Mouse (Mus musculus) adrenal gland (tissue): Measurements from ENCODE around the gene Tsacc.
"Not testable (repeated sequence)": the region's sequence is repeated elsewhere in the genome, so short reads cannot be mapped to it uniquely, and the experiment has no call there.

Experiments used
- intact Hi-C: fragments of 180-260 bp; cut with DNase I; formaldehyde crosslinking; loops from one replicate; pipeline ENCODE4 v1.15.1; 2025

Tsacc gene

DNA sequence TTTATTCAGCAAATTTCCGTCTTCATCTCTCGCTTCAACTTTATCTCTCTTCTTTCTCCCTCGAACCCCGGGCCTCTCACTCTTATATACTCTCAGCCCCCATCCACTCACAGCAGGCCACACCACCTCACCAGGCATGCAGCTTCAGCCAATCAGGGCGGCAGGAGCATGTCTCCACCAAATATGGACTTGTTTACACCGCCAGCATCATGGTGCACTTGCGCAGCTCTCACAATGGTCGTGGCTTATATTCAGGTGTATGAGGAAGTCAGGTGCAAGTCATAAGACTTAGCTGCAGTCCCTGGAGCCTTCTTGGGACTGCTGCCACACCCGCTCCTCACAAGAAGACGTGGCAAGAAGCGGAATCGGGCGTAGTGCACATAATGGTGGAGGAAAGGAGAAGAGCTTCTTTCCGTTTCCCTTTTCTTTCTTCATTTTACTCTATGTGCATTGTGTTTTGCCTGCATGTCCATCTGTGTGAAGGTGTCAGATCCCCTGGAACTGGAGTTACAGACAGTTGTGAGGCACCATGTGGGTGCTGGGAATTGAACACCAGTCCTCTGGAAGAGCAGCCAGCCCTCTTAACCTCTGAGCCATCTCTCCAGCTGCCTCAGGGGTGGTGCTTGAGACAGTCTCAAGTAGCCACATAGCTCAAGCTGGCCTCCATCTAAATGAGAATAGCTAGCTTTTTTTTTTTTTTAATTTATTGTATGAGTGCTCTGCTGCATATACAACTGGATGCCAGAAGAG lies 11.8 kb downstream of the Tsacc start:
- intact Hi-C loops, result not testable (repeated sequence)

GRCm38 (mm10) chr3:88281141-88281916 lies 15.5 kb downstream of the Tsacc start:
- intact Hi-C loops, result not testable (repeated sequence)

DNA sequence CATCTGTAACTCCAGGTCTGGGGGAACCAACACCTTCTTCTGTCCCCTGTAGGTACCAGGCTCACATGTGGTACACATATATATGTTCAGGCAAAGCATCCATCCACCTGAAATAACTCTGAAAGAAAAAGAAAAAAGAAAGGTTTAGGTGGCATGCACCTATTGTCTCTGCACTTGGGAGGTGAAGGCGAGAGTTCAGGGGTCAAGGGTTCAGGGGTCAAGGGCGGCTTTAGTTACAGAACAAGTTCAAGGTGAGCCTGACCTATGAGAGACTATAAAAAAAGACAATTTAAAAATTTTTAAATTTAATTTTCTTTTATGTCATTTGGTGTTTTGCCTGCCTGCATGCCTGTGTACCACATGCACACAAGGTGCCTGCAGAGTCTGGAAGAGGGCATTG lies 16.8 kb downstream of the Tsacc start:
- intact Hi-C loops, result no loop called here

GRCm38 (mm10) chr3:88276529-88277143 lies 20.2 kb downstream of the Tsacc start:
- intact Hi-C loops, result no loop called here

GRCm38 (mm10) chr3:88276121-88276520 lies 20.7 kb downstream of the Tsacc start:
- intact Hi-C loops, result no loop called here

DNA sequence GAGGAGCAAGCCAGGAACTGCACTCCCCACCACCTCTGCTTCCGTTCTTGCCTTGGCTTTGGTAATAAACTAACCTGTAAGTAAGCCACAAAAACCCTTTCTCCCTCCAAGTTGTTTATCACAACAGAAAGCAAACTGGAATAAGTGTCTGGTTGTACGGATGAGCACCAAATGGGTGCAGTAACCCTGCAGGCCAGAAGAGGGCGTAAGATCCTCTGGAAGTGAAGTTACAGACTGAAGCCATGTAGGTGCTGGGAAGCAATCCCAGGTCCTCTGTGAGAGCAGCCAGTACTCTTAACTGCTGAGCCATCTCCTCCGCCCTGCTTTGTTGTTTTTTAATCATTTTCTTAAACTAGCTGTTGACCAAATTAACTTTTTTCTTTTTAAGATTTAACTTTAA lies 22.8 kb downstream of the Tsacc start:
- intact Hi-C loops, result no loop called here

- intact Hi-C loops, result no loop called here
Observed at GRCm38 (mm10) chr3:88271859-88272258, 24.9 kb downstream of the Tsacc start.

- intact Hi-C loops, result not testable (repeated sequence)
Observed at GRCm38 (mm10) chr3:88271298-88271697, 25.5 kb downstream of the Tsacc start.

GRCm38 (mm10) chr3:88268991-88269390 lies 27.8 kb downstream of the Tsacc start:
- intact Hi-C loops, result no loop called here

DNA sequence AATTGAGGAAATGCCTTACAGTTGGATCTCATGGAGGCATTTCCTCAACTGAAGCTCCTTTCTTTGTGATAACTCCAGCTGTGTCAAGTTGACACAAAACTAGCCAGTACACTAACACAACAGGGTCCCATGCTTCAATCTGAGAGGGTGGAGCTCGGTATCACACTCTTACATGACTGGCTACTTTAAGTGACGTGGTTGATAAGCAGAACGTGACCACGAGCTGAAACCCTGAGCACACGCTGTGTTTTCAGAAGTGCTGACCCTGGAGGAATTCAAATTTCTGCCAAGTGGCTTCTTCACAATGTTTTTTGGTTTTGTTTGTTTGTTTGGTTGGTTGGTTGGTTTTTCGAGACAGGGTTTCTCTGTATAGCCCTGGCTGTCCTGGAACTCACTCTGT lies 28.8 kb downstream of the Tsacc start:
- intact Hi-C loops, result not testable (repeated sequence)

DNA sequence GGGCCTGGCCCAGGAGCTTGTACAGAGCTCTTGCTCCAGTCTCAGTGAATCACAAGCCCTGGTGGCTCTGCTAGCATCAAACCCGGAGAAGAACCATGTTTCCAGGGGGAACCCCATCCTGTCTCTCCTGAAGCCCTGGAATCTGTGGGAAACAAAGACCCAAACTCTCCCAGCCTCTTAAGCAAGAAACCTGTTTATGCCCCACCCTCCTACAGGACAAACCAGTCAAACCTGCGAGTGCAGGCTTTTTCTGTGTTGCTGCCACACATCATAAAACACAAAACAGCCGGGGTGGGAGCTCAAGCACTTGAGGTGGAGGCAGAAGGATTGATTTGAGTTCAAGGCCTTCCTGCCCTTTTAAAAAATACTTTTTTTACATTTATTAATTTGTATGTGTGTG lies 34.5 kb downstream of the Tsacc start:
- intact Hi-C loops, result no loop called here

DNA sequence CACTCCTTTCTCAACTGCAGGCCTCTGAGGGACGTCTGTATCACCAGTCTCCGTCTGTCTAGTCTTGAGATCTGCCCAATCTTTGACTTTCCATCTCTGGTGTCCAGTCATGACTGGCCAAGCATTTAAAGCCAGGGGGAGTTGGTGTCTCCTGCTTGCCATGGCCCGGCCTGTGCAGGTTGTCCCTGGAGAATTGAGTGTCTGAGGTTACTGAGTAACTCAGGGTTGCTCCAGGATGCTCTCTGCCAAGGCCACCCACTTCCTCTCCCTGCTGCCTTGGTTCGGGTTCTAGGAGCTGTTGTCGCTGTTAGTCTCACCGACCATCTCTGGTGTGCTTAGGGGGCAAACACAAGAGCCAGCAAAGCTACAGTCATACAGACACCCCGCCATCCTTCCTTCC lies 40.4 kb downstream of the Tsacc start:
- intact Hi-C loops, result no loop called here

- intact Hi-C loops, result no loop called here
Observed at GRCm38 (mm10) chr3:88255950-88256349, 40.8 kb downstream of the Tsacc start.

- intact Hi-C loops, result no loop called here
Observed at GRCm38 (mm10) chr3:88254268-88254926, 42.4 kb downstream of the Tsacc start, which contains the start of gene Rhbg. Gene Rhbg, minus strand, starts transcription at chr3:88254709.

DNA sequence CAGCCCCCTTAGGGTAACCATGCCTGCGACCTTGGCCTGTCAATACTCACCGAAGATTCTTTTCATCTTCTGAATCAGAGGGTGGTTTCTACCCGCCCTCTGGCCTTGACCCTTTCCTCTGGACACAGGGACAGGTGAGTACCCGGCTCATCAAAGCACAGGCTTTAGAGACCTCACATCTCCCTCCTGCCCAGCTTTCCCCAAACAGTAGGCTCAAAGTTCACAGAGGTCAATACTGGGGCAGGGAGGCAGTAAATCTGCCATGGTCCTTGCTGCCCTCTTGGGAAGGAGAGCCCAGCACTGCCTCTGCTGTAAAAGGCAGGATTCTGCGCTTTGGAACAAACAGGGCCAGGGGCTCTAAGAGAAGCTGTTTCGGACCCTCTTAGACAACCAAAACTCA lies 44.1 kb downstream of the Tsacc start:
- intact Hi-C loops, result no loop called here

DNA sequence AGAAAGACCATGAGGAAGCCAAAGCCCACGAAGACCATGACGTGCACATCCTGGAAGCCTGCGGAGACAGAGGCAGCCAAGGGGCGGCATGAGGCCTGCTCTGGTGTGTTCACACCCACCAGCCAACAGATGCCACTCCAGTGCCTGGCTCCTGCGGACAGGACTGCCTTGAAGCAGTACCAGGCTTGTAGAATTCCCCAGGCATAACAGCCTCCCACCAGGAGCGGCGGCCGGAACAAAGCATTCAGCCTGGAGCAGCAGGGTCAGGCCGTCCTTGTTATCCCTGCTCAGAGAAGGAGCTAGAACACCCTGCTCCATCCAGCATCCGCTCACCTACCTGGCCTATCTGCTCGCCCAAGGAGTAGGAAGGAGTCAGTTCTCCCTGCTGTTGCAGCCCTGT lies 48.4 kb downstream of the Tsacc start:
- intact Hi-C loops, result no loop called here

- intact Hi-C loops, result no loop called here
Observed at GRCm38 (mm10) chr3:88247666-88248065, 49.1 kb downstream of the Tsacc start.

GRCm38 (mm10) chr3:88245811-88246210 lies 51.0 kb downstream of the Tsacc start:
- intact Hi-C loops, result loop anchor here (1.0 kb wide), 1 partner anchor 29 kb away; no protein-coding TSS in a partner anchor

DNA sequence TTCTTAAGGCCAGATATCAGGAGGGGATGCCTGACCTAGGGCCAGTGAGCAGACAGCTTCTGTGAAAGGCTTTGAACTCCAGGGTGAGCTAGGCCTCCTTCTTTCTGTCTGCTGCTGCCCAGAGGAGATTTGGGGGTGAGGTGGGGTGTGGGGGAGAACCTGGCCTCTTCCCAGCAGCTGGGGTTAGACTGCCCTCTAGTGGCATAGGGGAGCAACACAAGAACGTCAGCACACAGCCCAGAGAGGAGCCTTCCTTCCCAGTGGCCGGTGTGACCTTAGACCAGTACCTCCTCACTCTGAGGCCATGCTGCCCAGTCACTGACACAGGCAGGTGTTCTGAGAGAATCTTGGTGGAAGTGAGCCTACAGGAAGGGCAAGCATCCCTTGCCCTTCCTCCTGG lies 52.7 kb downstream of the Tsacc start:
- intact Hi-C loops, result loop anchor here (5.0 kb wide), 1 partner anchor 157 kb away; no protein-coding TSS in a partner anchor

- intact Hi-C loops, result loop anchor here (5.0 kb wide), 1 partner anchor 155 kb away; no protein-coding TSS in a partner anchor
Observed at GRCm38 (mm10) chr3:88242531-88242930, 54.3 kb downstream of the Tsacc start.

DNA sequence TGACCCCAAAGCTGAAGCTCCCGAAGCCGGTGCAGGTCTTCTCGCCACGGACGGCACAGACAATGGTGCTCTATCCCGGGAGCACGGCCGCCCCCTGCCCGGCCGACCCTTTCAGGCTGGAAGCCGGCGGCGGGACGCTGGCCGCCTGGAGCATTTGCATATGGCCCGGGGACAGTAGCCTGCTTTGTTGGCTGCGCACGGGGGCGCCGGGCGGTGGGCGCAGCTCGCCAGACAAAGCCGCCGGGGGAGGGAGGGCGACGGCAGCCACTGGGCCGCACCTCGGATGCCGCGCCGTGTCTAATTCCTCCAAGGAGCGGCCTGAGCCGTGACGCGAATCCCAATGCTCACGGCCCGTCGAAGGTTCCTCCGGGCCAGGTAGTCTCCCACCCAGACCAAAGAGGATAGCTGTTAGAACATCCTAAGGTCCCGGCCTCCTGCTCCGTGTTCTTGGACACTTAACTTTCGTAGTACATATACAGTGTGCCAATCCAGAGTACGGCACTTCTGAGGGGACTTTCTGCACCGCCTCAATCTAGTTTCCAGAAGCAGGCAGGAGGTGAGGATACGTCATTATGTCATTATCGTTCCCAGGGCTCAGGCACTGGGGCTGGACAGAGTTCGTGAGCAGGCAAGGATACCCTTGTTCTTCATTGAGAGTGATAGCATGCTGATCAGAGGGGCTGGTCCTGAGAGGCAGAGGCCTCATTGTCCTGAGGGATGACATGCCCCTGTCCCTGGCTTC lies 55.6 kb downstream of the Tsacc start:
- intact Hi-C loops, result loop anchor here (5.0 kb wide), 1 partner anchor 154 kb away; no protein-coding TSS in a partner anchor
